Mouse (Mus musculus): Measurements from ENCODE around the gene Nemf. TPM values are rescaled to one million over a fixed set of nuclear protein-coding genes. Genes with fewer than 3 reads are reported as not detected.

Gene Nemf
- total and polyA plus RNA-seq, 2 experiments from 2014 or later: 23.2 to 45.7 TPM

DNA sequence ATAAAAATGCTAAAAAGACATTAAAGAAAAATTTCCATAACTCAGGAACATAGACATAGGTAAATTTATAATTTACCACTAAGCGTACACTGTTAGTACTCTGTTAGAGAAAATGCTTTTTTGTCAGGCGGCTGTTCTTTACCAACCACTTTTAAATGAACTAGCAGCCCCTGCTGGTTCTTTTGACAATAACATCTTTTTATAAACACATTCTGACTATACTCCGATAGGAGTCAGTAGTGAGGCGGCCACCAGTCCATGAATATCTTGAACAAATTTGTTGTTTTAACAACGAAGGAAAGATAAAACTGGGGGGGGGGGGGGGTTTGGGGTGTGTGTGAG lies 3.7 kb upstream of the Nemf start:
- no peak overlapping the region for H3K4me3 ChIP-seq (ENCODE audit: low read depth, low read length)
- no peaks in the 10 kb centered on the region for H3K27me3 ChIP-seq (ENCODE audit: control insufficient read depth, insufficient read depth, low read length)
- TF ChIP-seq CTCF (IDR thresholded peaks at IDR 0.05; ENCODE audit: low read depth) (peak; percentile 91), EP300 (IDR thresholded peaks at IDR 0.05; ENCODE audit: low read depth) (no peak)
- peak; percentile 83 for DNase-seq (ENCODE audit: low spot score)
- peak; percentile 8; the same call in 1 of the 2 replicates for ATAC-seq (ENCODE audit: insufficient read depth, low read depth)
- no peak overlapping the region for H3K4me2 ChIP-seq (ENCODE audit: low read depth, low read length)
- H3K9me3 ChIP-seq (replicated peaks; ENCODE audit: control insufficient read depth, low read length): no peaks in the 10 kb centered on the region
- H3K4me1 ChIP-seq (ENCODE audit: control insufficient read depth, insufficient read depth): peaks cover 13% of the 10 kb centered on the region
- H3K9ac ChIP-seq (replicated peaks; ENCODE audit: low read depth, low read length): no peak overlapping the region
- H3K36me3 ChIP-seq (replicated peaks; ENCODE audit: control insufficient read depth, insufficient read depth, low read length): no peaks in the 10 kb centered on the region
- 14% methylated on average over 5 of the region's 5 CpGs for WGBS
- H3K27ac ChIP-seq (ENCODE audit: low read depth): no peak overlapping the region

DNA sequence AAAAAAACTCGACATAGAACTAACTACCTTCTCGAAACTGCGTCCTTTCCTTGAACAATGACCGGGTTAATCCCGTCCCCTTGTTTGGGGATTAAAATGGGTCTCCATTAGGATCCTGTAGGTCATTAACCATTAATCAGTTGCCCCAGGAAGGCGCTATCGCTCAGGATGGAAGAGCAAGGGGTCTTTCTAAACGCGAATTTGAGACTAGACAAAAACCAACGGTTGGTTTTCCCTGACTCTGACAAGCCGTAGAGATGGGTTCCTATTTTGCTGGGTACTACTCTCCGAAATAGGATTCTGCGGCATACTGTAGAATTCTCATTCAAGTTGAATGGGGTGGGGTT lies 308 bp upstream of the Nemf start:
- no peaks in the 10 kb centered on the region for H3K27me3 ChIP-seq (ENCODE audit: control insufficient read depth, insufficient read depth, low read length)
- no peaks in the 10 kb centered on the region for H3K9me3 ChIP-seq (replicated peaks; ENCODE audit: control insufficient read depth, low read length)
- peak overlapping the region; percentile 99 for H3K9ac ChIP-seq (replicated peaks; ENCODE audit: low read depth, low read length)
- peak overlapping the region; percentile 97 for H3K4me3 ChIP-seq (ENCODE audit: low read depth, low read length)
- WGBS: 5% methylated on average over 13 of the region's 13 CpGs
- H3K27ac ChIP-seq (ENCODE audit: low read depth): peak overlapping the region; percentile 76
- peaks cover 2% of the 10 kb centered on the region for H3K4me1 ChIP-seq (ENCODE audit: control insufficient read depth, insufficient read depth)
- TF ChIP-seq EP300 (IDR thresholded peaks at IDR 0.05; ENCODE audit: low read depth) (no peak), CTCF (IDR thresholded peaks at IDR 0.05; ENCODE audit: low read depth) (no peak)
- no peak for DNase-seq (ENCODE audit: low spot score)
- H3K4me2 ChIP-seq (ENCODE audit: low read depth, low read length): peak overlapping the region; percentile 94
- ATAC-seq (ENCODE audit: insufficient read depth, low read depth): no peak
- H3K36me3 ChIP-seq (replicated peaks; ENCODE audit: control insufficient read depth, insufficient read depth, low read length): peaks cover 26% of the 10 kb centered on the region

DNA sequence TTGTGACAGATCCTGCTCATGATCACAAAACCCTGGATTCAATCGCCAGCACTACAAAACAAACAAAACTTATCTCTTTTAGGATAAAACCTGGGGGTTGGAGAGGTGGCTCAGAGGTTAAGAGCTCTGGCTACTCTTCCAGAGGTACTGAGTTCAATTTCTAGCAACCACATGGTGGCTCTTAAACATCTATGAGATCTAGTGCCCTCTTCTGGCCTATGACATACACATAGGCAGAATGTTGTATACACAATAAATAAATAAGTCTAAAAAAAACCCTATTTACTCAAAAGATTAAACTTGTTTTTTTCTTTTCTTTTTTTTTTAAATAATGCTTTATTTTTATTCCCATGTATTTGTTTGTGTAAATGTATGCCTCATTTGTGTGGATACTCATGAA lies 5.3 kb downstream of the Nemf start:
- Histone ChIP-seq H3K9me3 (replicated peaks; ENCODE audit: control insufficient read depth, low read length) (no peaks in the 10 kb centered on the region), H3K27ac (ENCODE audit: low read depth) (no peak overlapping the region), H3K36me3 (replicated peaks; ENCODE audit: control insufficient read depth, insufficient read depth, low read length) (peaks cover 70% of the 10 kb centered on the region), H3K4me3 (ENCODE audit: low read depth, low read length) (no peak overlapping the region), H3K27me3 (ENCODE audit: control insufficient read depth, insufficient read depth, low read length) (no peaks in the 10 kb centered on the region), H3K4me2 (ENCODE audit: low read depth, low read length) (no peak overlapping the region), H3K4me1 (ENCODE audit: control insufficient read depth, insufficient read depth) (no peaks in the 10 kb centered on the region), H3K9ac (replicated peaks; ENCODE audit: low read depth, low read length) (no peak overlapping the region)
- WGBS: 67% methylated on average over 1 of the region's 1 CpGs
- DNase-seq (ENCODE audit: low spot score): no peak
- ATAC-seq (ENCODE audit: insufficient read depth, low read depth): no peak
- no peak for TF ChIP-seq CTCF (IDR thresholded peaks at IDR 0.05; ENCODE audit: low read depth)
- no peak for TF ChIP-seq EP300 (IDR thresholded peaks at IDR 0.05; ENCODE audit: low read depth)

DNA sequence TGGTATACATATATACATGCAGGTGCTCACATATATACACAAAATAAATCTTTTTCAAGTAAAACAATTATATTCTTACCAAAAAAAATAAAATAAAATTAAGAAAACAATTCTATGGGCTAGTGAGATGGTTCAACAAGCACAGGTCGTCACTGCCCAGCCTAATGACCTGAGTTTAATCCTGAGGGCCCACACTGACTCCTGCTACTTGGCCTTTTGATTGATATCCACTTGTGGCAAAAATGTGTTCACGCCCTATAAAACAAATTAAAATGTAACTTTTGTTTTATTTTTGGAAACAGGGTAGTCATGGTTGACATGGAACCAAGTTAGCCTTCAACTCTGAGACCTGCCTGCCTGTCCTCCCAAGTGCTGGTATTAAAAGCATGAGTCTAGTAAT lies 7.0 kb downstream of the Nemf start:
- DNase-seq (ENCODE audit: low spot score) (no peak), ATAC-seq (ENCODE audit: insufficient read depth, low read depth) (no peak)
- Histone ChIP-seq H3K4me3 (ENCODE audit: low read depth, low read length) (no peak overlapping the region), H3K9me3 (replicated peaks; ENCODE audit: control insufficient read depth, low read length) (no peaks in the 10 kb centered on the region), H3K36me3 (replicated peaks; ENCODE audit: control insufficient read depth, insufficient read depth, low read length) (peaks cover 79% of the 10 kb centered on the region), H3K27ac (ENCODE audit: low read depth) (no peak overlapping the region), H3K4me2 (ENCODE audit: low read depth, low read length) (no peak overlapping the region), H3K27me3 (ENCODE audit: control insufficient read depth, insufficient read depth, low read length) (no peaks in the 10 kb centered on the region), H3K4me1 (ENCODE audit: control insufficient read depth, insufficient read depth) (no peaks in the 10 kb centered on the region), H3K9ac (replicated peaks; ENCODE audit: low read depth, low read length) (no peak overlapping the region)
- TF ChIP-seq EP300 (IDR thresholded peaks at IDR 0.05; ENCODE audit: low read depth) (no peak), CTCF (IDR thresholded peaks at IDR 0.05; ENCODE audit: low read depth) (no peak)
- WGBS: 82% methylated on average over 2 of the region's 2 CpGs

DNA sequence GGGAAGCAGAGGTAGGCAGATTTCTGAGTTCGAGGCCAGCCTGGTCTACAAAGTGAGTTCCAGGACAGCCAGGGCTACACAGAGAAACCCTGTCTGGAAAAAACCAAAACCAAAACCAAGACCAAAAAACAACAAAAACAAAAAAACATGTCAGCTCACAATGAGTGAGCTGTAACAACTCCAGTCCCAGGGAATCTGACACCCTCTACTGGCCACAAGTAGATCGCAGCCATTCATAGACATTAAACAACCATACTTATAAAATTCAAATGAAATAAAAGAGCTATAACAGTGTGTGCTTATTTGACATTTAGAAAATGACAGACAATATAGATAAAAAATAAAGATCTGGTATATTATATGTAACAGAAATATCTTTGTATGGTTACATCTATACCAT lies 23.4 kb downstream of the Nemf start:
- Histone ChIP-seq H3K9ac (replicated peaks; ENCODE audit: low read depth, low read length) (no peak overlapping the region), H3K4me3 (ENCODE audit: low read depth, low read length) (no peak overlapping the region), H3K9me3 (replicated peaks; ENCODE audit: control insufficient read depth, low read length) (no peaks in the 10 kb centered on the region), H3K36me3 (replicated peaks; ENCODE audit: control insufficient read depth, insufficient read depth, low read length) (peaks cover 71% of the 10 kb centered on the region), H3K4me2 (ENCODE audit: low read depth, low read length) (no peak overlapping the region), H3K4me1 (ENCODE audit: control insufficient read depth, insufficient read depth) (no peaks in the 10 kb centered on the region), H3K27me3 (ENCODE audit: control insufficient read depth, insufficient read depth, low read length) (no peaks in the 10 kb centered on the region), H3K27ac (ENCODE audit: low read depth) (no peak overlapping the region)
- 83% methylated on average over 2 of the region's 2 CpGs for WGBS
- no peak for TF ChIP-seq EP300 (IDR thresholded peaks at IDR 0.05; ENCODE audit: low read depth)
- peak; percentile 59 for TF ChIP-seq CTCF (IDR thresholded peaks at IDR 0.05; ENCODE audit: low read depth)
- ATAC-seq (ENCODE audit: insufficient read depth, low read depth): no peak
- peak; percentile 29 for DNase-seq (ENCODE audit: low spot score)

DNA sequence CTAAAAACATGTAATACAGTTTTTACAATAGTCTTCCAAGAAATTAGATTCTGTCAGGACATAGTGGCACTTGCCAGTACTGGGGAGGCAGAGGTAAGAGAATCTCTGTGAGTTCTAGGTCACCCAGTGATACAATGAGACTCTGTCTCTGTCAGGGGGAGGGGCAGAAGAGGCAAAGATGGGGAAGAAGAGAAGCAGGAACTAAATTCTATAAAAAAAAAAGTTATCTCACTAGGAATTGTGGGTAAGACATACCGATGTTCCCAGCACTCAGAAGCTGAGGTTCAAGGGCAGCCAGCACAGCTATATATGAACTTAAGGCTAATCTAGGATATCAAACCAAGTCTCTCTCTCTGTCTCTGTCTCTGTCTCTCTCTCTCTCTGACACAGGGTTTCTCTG lies 24.8 kb downstream of the Nemf start:
- ATAC-seq (ENCODE audit: insufficient read depth, low read depth) (no peak), DNase-seq (ENCODE audit: low spot score) (no peak)
- no peak overlapping the region for H3K4me3 ChIP-seq (ENCODE audit: low read depth, low read length)
- H3K36me3 ChIP-seq (replicated peaks; ENCODE audit: control insufficient read depth, insufficient read depth, low read length): peaks cover 68% of the 10 kb centered on the region
- 68% methylated on average over 1 of the region's 1 CpGs for WGBS
- no peaks in the 10 kb centered on the region for H3K9me3 ChIP-seq (replicated peaks; ENCODE audit: control insufficient read depth, low read length)
- H3K4me2 ChIP-seq (ENCODE audit: low read depth, low read length): no peak overlapping the region
- TF ChIP-seq EP300 (IDR thresholded peaks at IDR 0.05; ENCODE audit: low read depth) (no peak), CTCF (IDR thresholded peaks at IDR 0.05; ENCODE audit: low read depth) (no peak)
- no peak overlapping the region for H3K9ac ChIP-seq (replicated peaks; ENCODE audit: low read depth, low read length)
- H3K27ac ChIP-seq (ENCODE audit: low read depth): no peak overlapping the region
- H3K4me1 ChIP-seq (ENCODE audit: control insufficient read depth, insufficient read depth): no peaks in the 10 kb centered on the region
- no peaks in the 10 kb centered on the region for H3K27me3 ChIP-seq (ENCODE audit: control insufficient read depth, insufficient read depth, low read length)

All from heart, postnatal 0 days (tissue).